Mouse (Mus musculus) neural tube, embryonic 13.5 days (tissue): ENCODE measurements around the gene Macrod2. TPM values are rescaled to one million over a fixed set of nuclear protein-coding genes. Genes with fewer than 3 reads are reported as not detected.

Source experiments
- ATAC-seq: fragments of 200-750 bp; cut with Nextera tagmentation; 2 replicates; pipeline ENCODE4 v1.8.0; 2017; ENCODE audit warnings: low read depth, mild to moderate bottlenecking, moderate TSS enrichment, moderate library complexity
- H3K27ac ChIP-seq: fragments of 300-500 bp; sonication (generic); replicated peaks from 2 replicates; pipeline ENCODE4 v1.5.1; 2015; ENCODE audit warnings: moderate library complexity, mild to moderate bottlenecking, inconsistent platforms
- H3K27me3 ChIP-seq: fragments of 300-500 bp; sonication (generic); 2 replicates; pipeline ENCODE4 v1.6.1; 2015; ENCODE audit warnings: mild to moderate bottlenecking, inconsistent platforms
- H3K36me3 ChIP-seq: fragments of 300-500 bp; sonication (generic); 2 replicates; pipeline ENCODE4 v1.6.1; 2015; ENCODE audit warnings: mild to moderate bottlenecking, inconsistent platforms
- H3K4me1 ChIP-seq: fragments of 300-500 bp; sonication (generic); replicated peaks from 2 replicates; pipeline ENCODE4 v1.6.1; 2015; ENCODE audit warnings: inconsistent platforms
- H3K4me2 ChIP-seq: fragments of 300-500 bp; sonication (generic); 2 replicates; pipeline ENCODE4 v1.6.1; 2015; ENCODE audit warnings: inconsistent platforms, mild to moderate bottlenecking, moderate library complexity
- H3K4me3 ChIP-seq: fragments of 300-500 bp; sonication (generic); 2 replicates; pipeline ENCODE4 v1.5.1; 2015; ENCODE audit warnings: mild to moderate bottlenecking, inconsistent platforms
- H3K9ac ChIP-seq: fragments of 300-500 bp; sonication (generic); 2 replicates; pipeline ENCODE4 v1.6.1; 2015; ENCODE audit warnings: moderate library complexity, mild to moderate bottlenecking, inconsistent platforms
- H3K9me3 ChIP-seq: fragments of 300-500 bp; sonication (generic); 2 replicates; pipeline ENCODE4 v1.6.1; 2016; ENCODE audit warnings: inconsistent platforms
- WGBS: fragments of 180-500 bp; shearing (Covaris S2); methylation state at CpG from one replicate; pipeline ENCODE4 v1.1.7; 2015; 5-methylcytosine and 5-hydroxymethylcytosine counted together
- polyA plus RNA-seq: library from polyadenylated mRNA; unstranded; fragments of >200 nt; fragmentation: Nextera tagmentation; extraction: Ambion mirVana; gene quantifications from 2 replicates; pipeline ENCODE4 v1.2.1, GENCODE M21; 2015

The Macrod2 gene
- polyA plus RNA-seq, 1 experiment from 2014 or later, result 78.9 TPM

GRCm38 (mm10) chr2:140896396-140897082 is 501.4 kb downstream of the Macrod2 start:
- Histone ChIP-seq H3K4me3 (no peak overlapping the region), H3K4me1 (no peaks in the 10 kb centered on the region; the same call in 1 of the 2 replicates), H3K9ac (no peak overlapping the region), H3K36me3 (no peaks in the 10 kb centered on the region), H3K27ac (no peak overlapping the region), H3K9me3 (no peaks in the 10 kb centered on the region), H3K4me2 (no peak overlapping the region), H3K27me3 (no peaks in the 10 kb centered on the region)
- 74% methylated on average over 3 of the region's 3 CpGs for WGBS
- no peak for ATAC-seq

GRCm38 (mm10) chr2:140898408-140898985 is 503.4 kb downstream of the Macrod2 start:
- H3K4me2 ChIP-seq, result no peak overlapping the region
- no peak for ATAC-seq
- no peaks in the 10 kb centered on the region for H3K9me3 ChIP-seq
- no peak overlapping the region for H3K4me3 ChIP-seq
- H3K9ac ChIP-seq, result no peak overlapping the region
- no peaks in the 10 kb centered on the region for H3K36me3 ChIP-seq
- H3K4me1 ChIP-seq, result no peaks in the 10 kb centered on the region; the same call in 1 of the 2 replicates
- H3K27ac ChIP-seq, result no peak overlapping the region
- 57% methylated on average over 7 of the region's 7 CpGs for WGBS
- H3K27me3 ChIP-seq, result no peaks in the 10 kb centered on the region

DNA sequence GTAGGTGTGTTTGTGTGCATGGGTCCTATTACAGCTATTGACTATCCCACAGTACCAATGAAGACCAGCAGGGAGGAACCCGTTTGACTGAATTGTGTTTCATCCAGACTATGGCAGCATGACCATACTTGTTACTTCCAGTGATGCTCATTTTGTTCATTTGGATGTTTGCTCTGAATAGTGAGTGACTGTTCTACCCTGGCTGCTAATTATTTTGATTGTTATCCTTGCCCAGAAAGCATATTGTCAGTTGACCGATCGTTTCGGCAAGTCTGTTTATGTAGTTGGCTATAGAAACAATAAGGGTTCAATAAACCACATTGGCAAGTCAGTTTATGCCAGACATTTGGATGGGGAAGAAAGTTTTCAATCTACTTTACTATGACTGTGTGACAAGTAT is 510.2 kb downstream of the Macrod2 start:
- ATAC-seq, result no peak
- no peak overlapping the region for H3K9ac ChIP-seq
- H3K27ac ChIP-seq, result no peak overlapping the region
- H3K4me2 ChIP-seq, result no peak overlapping the region
- 38% methylated on average over 4 of the region's 4 CpGs for WGBS
- H3K27me3 ChIP-seq, result no peaks in the 10 kb centered on the region
- no peak overlapping the region for H3K4me3 ChIP-seq
- no peaks in the 10 kb centered on the region for H3K9me3 ChIP-seq
- H3K36me3 ChIP-seq, result no peaks in the 10 kb centered on the region
- no peaks in the 10 kb centered on the region for H3K4me1 ChIP-seq

- ATAC-seq, result no peak
- Histone ChIP-seq H3K9ac (no peak overlapping the region), H3K4me3 (no peak overlapping the region), H3K4me2 (no peak overlapping the region), H3K36me3 (no peaks in the 10 kb centered on the region), H3K9me3 (no peaks in the 10 kb centered on the region), H3K27ac (no peak overlapping the region), H3K4me1 (no peaks in the 10 kb centered on the region), H3K27me3 (no peaks in the 10 kb centered on the region)
- 14% methylated on average over 3 of the region's 3 CpGs for WGBS
Measured at GRCm38 (mm10) chr2:140906123-140906522, 511.0 kb downstream of the Macrod2 start.

- no peak overlapping the region for H3K27ac ChIP-seq
- 67% methylated on average over 6 of the region's 6 CpGs for WGBS
- no peak for ATAC-seq
- no peaks in the 10 kb centered on the region for H3K27me3 ChIP-seq
- no peak overlapping the region for H3K9ac ChIP-seq
- H3K4me2 ChIP-seq, result no peak overlapping the region
- no peaks in the 10 kb centered on the region for H3K36me3 ChIP-seq
- no peak overlapping the region for H3K4me3 ChIP-seq
- no peaks in the 10 kb centered on the region for H3K4me1 ChIP-seq
- no peaks in the 10 kb centered on the region for H3K9me3 ChIP-seq
Measured at GRCm38 (mm10) chr2:140911463-140911862, 516.4 kb downstream of the Macrod2 start.

DNA sequence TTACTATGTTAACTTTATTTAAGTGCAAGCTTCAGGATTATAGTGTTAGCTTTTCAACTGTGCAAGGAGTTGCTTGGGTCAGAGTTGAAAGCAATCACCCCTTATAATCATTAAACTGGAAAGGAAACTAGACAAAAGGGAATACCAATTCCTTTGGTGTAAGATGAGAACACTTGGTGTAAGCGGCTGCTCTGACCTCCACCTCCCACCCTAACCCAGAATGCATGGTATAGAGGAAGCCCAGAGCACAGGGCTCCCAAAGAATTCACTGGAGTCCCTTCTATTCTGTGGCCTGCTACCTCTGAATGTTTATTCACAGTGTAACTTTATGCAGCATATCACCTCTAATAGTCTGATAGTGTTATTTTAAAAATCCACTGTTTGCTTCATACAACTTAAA is 517.1 kb downstream of the Macrod2 start:
- Histone ChIP-seq H3K4me3 (no peak overlapping the region), H3K4me1 (no peaks in the 10 kb centered on the region), H3K9ac (no peak overlapping the region), H3K36me3 (no peaks in the 10 kb centered on the region), H3K27ac (no peak overlapping the region), H3K27me3 (no peaks in the 10 kb centered on the region), H3K9me3 (no peaks in the 10 kb centered on the region), H3K4me2 (no peak overlapping the region)
- WGBS, result 15% methylated on average over 1 of the region's 1 CpGs
- ATAC-seq, result no peak

DNA sequence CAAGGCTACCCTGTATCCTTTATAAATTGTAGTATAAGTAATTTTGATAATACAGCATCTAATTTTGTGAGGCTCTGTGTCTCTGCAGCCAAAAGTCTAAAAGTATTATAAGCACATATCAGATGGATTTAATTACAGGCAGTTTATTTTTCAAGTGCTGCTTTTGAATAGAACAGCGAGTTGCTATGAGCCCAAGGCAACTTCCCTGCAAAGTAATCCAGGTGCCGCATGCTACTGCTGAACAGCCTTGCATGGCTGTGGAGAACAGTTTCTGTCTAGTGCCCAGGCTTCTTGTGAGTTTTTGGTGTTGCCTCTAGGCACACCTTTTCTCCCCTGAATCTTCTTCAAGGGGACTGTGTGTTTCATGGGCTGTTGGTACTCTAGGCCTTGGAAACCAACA is 517.8 kb downstream of the Macrod2 start:
- no peak overlapping the region for H3K4me3 ChIP-seq
- H3K4me2 ChIP-seq, result no peak overlapping the region
- no peak for ATAC-seq
- no peaks in the 10 kb centered on the region for H3K27me3 ChIP-seq
- 78% methylated on average over 2 of the region's 2 CpGs for WGBS
- no peaks in the 10 kb centered on the region for H3K4me1 ChIP-seq
- H3K9ac ChIP-seq, result no peak overlapping the region
- no peaks in the 10 kb centered on the region for H3K9me3 ChIP-seq
- H3K36me3 ChIP-seq, result no peaks in the 10 kb centered on the region
- no peak overlapping the region for H3K27ac ChIP-seq

- no peaks in the 10 kb centered on the region for H3K27me3 ChIP-seq
- no peaks in the 10 kb centered on the region for H3K9me3 ChIP-seq
- WGBS, result 73% methylated on average over 7 of the region's 7 CpGs
- H3K9ac ChIP-seq, result no peak overlapping the region
- H3K4me1 ChIP-seq, result no peaks in the 10 kb centered on the region
- H3K4me2 ChIP-seq, result no peak overlapping the region
- H3K27ac ChIP-seq, result no peak overlapping the region
- H3K4me3 ChIP-seq, result no peak overlapping the region
- no peak for ATAC-seq
- H3K36me3 ChIP-seq, result no peaks in the 10 kb centered on the region
Measured at GRCm38 (mm10) chr2:140913679-140914412, 518.7 kb downstream of the Macrod2 start.

GRCm38 (mm10) chr2:140926922-140927321 is 531.8 kb downstream of the Macrod2 start:
- ATAC-seq, result no peak
- no peaks in the 10 kb centered on the region for H3K36me3 ChIP-seq
- H3K9me3 ChIP-seq, result no peaks in the 10 kb centered on the region
- H3K4me1 ChIP-seq, result no peaks in the 10 kb centered on the region
- no peak overlapping the region for H3K4me2 ChIP-seq
- no peaks in the 10 kb centered on the region for H3K27me3 ChIP-seq
- no peak overlapping the region for H3K4me3 ChIP-seq
- H3K9ac ChIP-seq, result no peak overlapping the region
- no peak overlapping the region for H3K27ac ChIP-seq

- Histone ChIP-seq H3K4me3 (no peak overlapping the region), H3K9ac (no peak overlapping the region), H3K27me3 (no peaks in the 10 kb centered on the region), H3K36me3 (no peaks in the 10 kb centered on the region), H3K4me2 (no peak overlapping the region), H3K9me3 (no peaks in the 10 kb centered on the region), H3K27ac (no peak overlapping the region), H3K4me1 (no peaks in the 10 kb centered on the region)
- ATAC-seq, result no peak
- WGBS, result 63% methylated on average over 1 of the region's 1 CpGs
Measured at GRCm38 (mm10) chr2:140934483-140934882, 539.4 kb downstream of the Macrod2 start.

- Histone ChIP-seq H3K9ac (no peak overlapping the region), H3K27ac (no peak overlapping the region), H3K36me3 (no peaks in the 10 kb centered on the region), H3K4me1 (no peaks in the 10 kb centered on the region), H3K4me2 (no peak overlapping the region), H3K9me3 (no peaks in the 10 kb centered on the region), H3K4me3 (no peak overlapping the region), H3K27me3 (no peaks in the 10 kb centered on the region)
- 97% methylated on average over 3 of the region's 3 CpGs for WGBS
- no peak for ATAC-seq
Measured at GRCm38 (mm10) chr2:140949461-140949860, 554.4 kb downstream of the Macrod2 start.

- H3K4me1 ChIP-seq, result no peaks in the 10 kb centered on the region
Measured at GRCm38 (mm10) chr2:140959246-140959645, 564.1 kb downstream of the Macrod2 start.

More at GRCm38 (mm10) chr2:140959246-140959645, 564.1 kb downstream of the Macrod2 start:
- H3K4me2 ChIP-seq, result no peak overlapping the region
- no peaks in the 10 kb centered on the region for H3K9me3 ChIP-seq
- no peak overlapping the region for H3K4me3 ChIP-seq
- no peak overlapping the region for H3K9ac ChIP-seq
- WGBS, result 65% methylated on average over 2 of the region's 2 CpGs
- no peak overlapping the region for H3K27ac ChIP-seq
- H3K27me3 ChIP-seq, result no peaks in the 10 kb centered on the region
- no peak for ATAC-seq
- H3K36me3 ChIP-seq, result no peaks in the 10 kb centered on the region
